Mouse (Mus musculus) ES-Bruce4 (cell line): ENCODE measurements around the gene Frmd8. TPM values are rescaled to one million over a fixed set of nuclear protein-coding genes. Genes with fewer than 3 reads are reported as not detected.

ENCODE experiments used
- H3K27ac ChIP-seq: 2 replicates; pipeline ENCODE4 v1.5.1; 2012; ENCODE audit warnings: low read length, inconsistent platforms; ENCODE audit not compliant: insufficient read depth
- H3K27me3 ChIP-seq: 2 replicates; pipeline ENCODE4 v1.6.1; 2012; ENCODE audit warnings: mild to moderate bottlenecking, low read length, inconsistent platforms; ENCODE audit not compliant: control insufficient read depth, poor library complexity, insufficient read depth, severe bottlenecking
- H3K36me3 ChIP-seq: 2 replicates; pipeline ENCODE4 v1.6.1; 2012; ENCODE audit warnings: inconsistent platforms, mild to moderate bottlenecking, low read length, moderate library complexity; ENCODE audit not compliant: control insufficient read depth, poor library complexity, insufficient read depth, severe bottlenecking
- H3K4me1 ChIP-seq: one replicate; pipeline ENCODE4 v1.8.1; 2011; ENCODE audit warnings: low read length; ENCODE audit not compliant: control insufficient read depth, insufficient read depth
- H3K4me3 ChIP-seq: 2 replicates; pipeline ENCODE4 v1.5.1; 2011; ENCODE audit warnings: low read depth, mild to moderate bottlenecking, low read length
- H3K9ac ChIP-seq: 2 replicates; pipeline ENCODE4 v1.6.1; 2012; ENCODE audit warnings: low read depth, mild to moderate bottlenecking, inconsistent platforms; ENCODE audit not compliant: poor library complexity, severe bottlenecking
- H3K9me3 ChIP-seq: replicated peaks from 2 replicates; pipeline ENCODE4 v1.6.1; 2012; ENCODE audit warnings: mild to moderate bottlenecking, low read length, inconsistent platforms; ENCODE audit not compliant: control insufficient read depth, poor library complexity, insufficient read depth, severe bottlenecking
- CTCF ChIP-seq: IDR thresholded peaks from one replicate; pipeline ENCODE4 v1.8.1; 2011; ENCODE audit warnings: low read depth, low read length
- EP300 ChIP-seq: IDR thresholded peaks from 2 replicates; pipeline ENCODE4 v1.6.1; 2011; ENCODE audit warnings: low read depth, low read length; ENCODE audit not compliant: insufficient read depth
- POLR2A ChIP-seq: IDR thresholded peaks from one replicate; pipeline ENCODE4 v1.8.1; 2011; ENCODE audit warnings: low read length; ENCODE audit not compliant: insufficient read depth
- polyA plus RNA-seq: library from polyadenylated mRNA; stranded (reverse); fragments of >200 nt; gene quantifications from 2 replicates; pipeline ENCODE4 v1.2.4, GENCODE M21; 2011; ENCODE audit warnings: low read depth; ENCODE audit not compliant: missing spikeins, insufficient read depth, insufficient read length

The Frmd8 gene
- polyA plus RNA-seq, 1 experiment = 26.3 TPM

GRCm38 (mm10) chr19:5894002-5894678 lies 19.1 kb upstream of the Frmd8 start, which contains the start of gene Tigd3:
Gene Tigd3, minus strand, starts transcription at chr19:5894149.
- Histone ChIP-seq H3K9me3 (no peaks in the 10 kb centered on the region), H3K4me1 (no peaks in the 10 kb centered on the region), H3K9ac (peak within 1 kb of the TSS; percentile 79), H3K4me3 (peak within 1 kb of the TSS; percentile 90), H3K36me3 (peaks cover 5% of the 10 kb centered on the region; the same call in 1 of the 2 replicates), H3K27ac (no peak within 1 kb of the TSS), H3K27me3 (no peaks in the 10 kb centered on the region)
- TF ChIP-seq EP300 (no peak), POLR2A (peak; percentile 50)

GRCm38 (mm10) chr19:5893282-5894001 lies 18.4 kb upstream of the Frmd8 start:
- Histone ChIP-seq H3K27ac (no peak overlapping the region), H3K4me3 (peak overlapping the region; percentile 90), H3K4me1 (no peaks in the 10 kb centered on the region), H3K9ac (peak overlapping the region; percentile 79), H3K9me3 (no peaks in the 10 kb centered on the region), H3K36me3 (0 out of 2 replicates have a peak, but pooled peaks cover 2% of the 10 kb centered on the region), H3K27me3 (no peaks in the 10 kb centered on the region)
- TF ChIP-seq CTCF (no peak), POLR2A (no peak), EP300 (no peak)

GRCm38 (mm10) chr19:5892735-5893134 lies 17.7 kb upstream of the Frmd8 start:
- Histone ChIP-seq H3K27ac (no peak overlapping the region), H3K9me3 (no peaks in the 10 kb centered on the region), H3K27me3 (no peaks in the 10 kb centered on the region), H3K36me3 (no peaks in the 10 kb centered on the region), H3K9ac (peak overlapping the region; percentile 79; the same call in 1 of the 2 replicates), H3K4me1 (no peaks in the 10 kb centered on the region), H3K4me3 (no peak overlapping the region)
- no peak for TF ChIP-seq EP300
- TF ChIP-seq POLR2A = no peak
- TF ChIP-seq CTCF = no peak

- no peak overlapping the region for H3K9ac ChIP-seq
- H3K9me3 ChIP-seq = no peaks in the 10 kb centered on the region
- H3K36me3 ChIP-seq = no peaks in the 10 kb centered on the region
- H3K4me1 ChIP-seq = no peaks in the 10 kb centered on the region
- H3K27me3 ChIP-seq = no peaks in the 10 kb centered on the region
- H3K27ac ChIP-seq = no peak overlapping the region
- TF ChIP-seq EP300 (no peak), POLR2A (no peak), CTCF (no peak)
- H3K4me3 ChIP-seq = no peak overlapping the region
Measured at GRCm38 (mm10) chr19:5892262-5892661, 17.2 kb upstream of the Frmd8 start.

- Histone ChIP-seq H3K27ac (no peak overlapping the region), H3K27me3 (no peaks in the 10 kb centered on the region), H3K9me3 (no peaks in the 10 kb centered on the region), H3K4me3 (no peak overlapping the region), H3K9ac (no peak overlapping the region), H3K36me3 (no peaks in the 10 kb centered on the region), H3K4me1 (no peaks in the 10 kb centered on the region)
- TF ChIP-seq EP300 = no peak
- TF ChIP-seq CTCF = no peak
- TF ChIP-seq POLR2A = no peak
Measured at GRCm38 (mm10) chr19:5891521-5892258, 16.6 kb upstream of the Frmd8 start.
